Mouse (Mus musculus) gastrocnemius, postnatal 4 days (tissue): ENCODE results near the gene Zfp213. TPM values are rescaled to one million over a fixed set of nuclear protein-coding genes. Genes with fewer than 3 reads are reported as not detected.

Experiments used
- DNase-seq, 2 experiments: peaks; one replicate each; pipeline ENCODE4 v3.0.0; 2021 to 2022; ENCODE audit warnings: low spot score in 2 of 2, mixed read lengths in 2 of 2
- total RNA-seq, 2 experiments: library from RNA; stranded (reverse); gene quantifications; 2 replicates each; pipeline ENCODE4 v1.2.3; 2021

The Zfp213 gene
- total RNA-seq, 2 experiments from 2014 or later: 4.7 to 5.3 TPM

DNA sequence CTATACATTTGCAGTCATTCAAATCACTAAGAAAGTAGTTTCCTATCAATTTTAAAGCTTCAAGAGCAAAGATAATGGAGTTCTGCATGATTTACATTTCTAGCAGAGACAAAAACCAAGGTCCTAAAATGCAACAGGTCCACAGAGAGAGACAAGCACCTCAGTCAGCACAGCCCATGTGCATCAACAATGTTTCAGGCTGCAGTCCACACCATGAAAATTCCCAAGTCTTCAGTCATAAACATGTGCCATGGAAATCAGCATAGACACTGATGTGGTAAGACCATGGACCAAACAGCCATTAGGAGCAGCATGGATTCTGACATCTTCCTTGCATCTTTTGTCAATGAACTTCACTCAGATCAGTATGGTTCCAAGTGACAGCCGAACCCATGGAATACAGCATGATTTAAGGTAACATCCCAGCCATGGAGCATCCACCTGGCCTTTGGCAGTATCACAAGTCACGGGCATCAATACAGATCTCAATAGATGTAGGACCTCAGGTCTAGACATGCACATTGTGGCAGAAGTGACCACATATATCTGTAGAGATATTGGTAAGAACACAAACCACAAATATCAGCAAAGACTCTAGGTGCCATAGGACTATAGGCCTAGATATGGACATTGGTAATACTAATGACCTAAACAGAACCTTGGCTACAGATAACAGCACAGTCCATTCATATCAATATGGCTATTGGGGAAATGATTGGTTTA, 45.2 kb downstream of the Zfp213 start:
- no peak for DNase-seq

Other genes starting within 250 kb of the Zfp213 start
- not detected for gene Vmn2r115, start 220.5 kb downstream of the Zfp213 start, total RNA-seq
- not detected for gene Vmn2r116, start 179.6 kb downstream of the Zfp213 start, total RNA-seq
- gene Vmn2r117, start 84.5 kb downstream of the Zfp213 start, total RNA-seq: not detected
- 1 to 10 TPM; 8.3 to 9.9 TPM for gene Zfp13, start 35.2 kb upstream of the Zfp213 start, total RNA-seq
- not detected for gene Zscan10, start 36.6 kb upstream of the Zfp213 start, total RNA-seq
- under 1 TPM; 0.70 to 0.71 TPM for gene Mmp25, start 81.0 kb upstream of the Zfp213 start, total RNA-seq
- not detected for gene Bicdl2, start 96.3 kb upstream of the Zfp213 start, total RNA-seq
- 100 to 1,000 TPM; 214 to 230 TPM for gene Hcfc1r1, start 109.4 kb upstream of the Zfp213 start, total RNA-seq
- gene Thoc6, start 109.6 kb upstream of the Zfp213 start, total RNA-seq: 10 to 100 TPM; 18.8 to 20.8 TPM
- gene Tnfrsf12a, start 113.2 kb upstream of the Zfp213 start, total RNA-seq: 10 to 100 TPM; 43.7 to 55.5 TPM
- gene Cldn6, start 115.0 kb upstream of the Zfp213 start, total RNA-seq: not detected
- gene Cldn9, start 119.8 kb upstream of the Zfp213 start, total RNA-seq: under 1 TPM; 0.61 to 0.91 TPM
- gene 1520401A03Rik, start 158.5 kb upstream of the Zfp213 start, total RNA-seq: under 1 TPM; 0.26 to 0.66 TPM
- gene Pkmyt1, start 162.1 kb upstream of the Zfp213 start, total RNA-seq: 10 to 100 TPM; 11.1 to 12.4 TPM
- 10 to 100 TPM; 12.5 to 13.4 TPM for gene Paqr4, start 176.6 kb upstream of the Zfp213 start, total RNA-seq
- gene Kremen2, start 181.6 kb upstream of the Zfp213 start, total RNA-seq: under 1 TPM; 0.13 to 0.20 TPM
- gene Flywch1, start 207.4 kb upstream of the Zfp213 start, total RNA-seq: 10 to 100 TPM; 44.5 to 49.2 TPM
- gene Flywch2, start 221.8 kb upstream of the Zfp213 start, total RNA-seq: 1 to 10 TPM; 5.6 to 6.0 TPM
- gene Srrm2, start 226.3 kb upstream of the Zfp213 start, total RNA-seq: 100 to 1,000 TPM; 293 to 304 TPM